Mouse (Mus musculus): ENCODE measurements around the gene Tmem131l. TPM values are rescaled to one million over a fixed set of nuclear protein-coding genes. Genes with fewer than 3 reads are reported as not detected.

Gene Tmem131l
- polyA plus RNA-seq, 1 experiment from 2014 or later = 19.8 TPM

GRCm38 (mm10) chr3:83857621-83858020 is 182.4 kb downstream of the Tmem131l start:
- WGBS = 92% methylated on average over 13 of the region's 13 CpGs

GRCm38 (mm10) chr3:83855643-83856042 is 184.3 kb downstream of the Tmem131l start:
- Histone ChIP-seq H3K27ac (ENCODE audit: low read length) (no peak overlapping the region), H3K27me3 (replicated peaks; ENCODE audit: control insufficient read depth, insufficient read depth, low read length) (no peaks in the 10 kb centered on the region), H3K4me3 (ENCODE audit: low read length) (no peak overlapping the region), H3K4me1 (ENCODE audit: control insufficient read depth, insufficient read depth, low read length) (no peaks in the 10 kb centered on the region), H3K9ac (ENCODE audit: low read depth, low read length) (no peak overlapping the region), H3K9me3 (ENCODE audit: control insufficient read depth, low read length) (no peaks in the 10 kb centered on the region), H3K36me3 (ENCODE audit: control insufficient read depth, insufficient read depth, low read length) (no peaks in the 10 kb centered on the region), H3K4me2 (ENCODE audit: low read depth, low read length) (no peak overlapping the region)
- no peak for ATAC-seq
- 90% methylated on average over 5 of the region's 5 CpGs for WGBS

More at GRCm38 (mm10) chr3:83857621-83858020, 182.4 kb downstream of the Tmem131l start:
- H3K4me1 ChIP-seq (ENCODE audit: control insufficient read depth, insufficient read depth, low read length) = no peaks in the 10 kb centered on the region
- no peaks in the 10 kb centered on the region for H3K27me3 ChIP-seq (replicated peaks; ENCODE audit: control insufficient read depth, insufficient read depth, low read length)
- H3K36me3 ChIP-seq (ENCODE audit: control insufficient read depth, insufficient read depth, low read length) = no peaks in the 10 kb centered on the region
- H3K27ac ChIP-seq (ENCODE audit: low read length) = no peak overlapping the region
- ATAC-seq = no peak
- H3K9me3 ChIP-seq (ENCODE audit: control insufficient read depth, low read length) = no peaks in the 10 kb centered on the region
- no peak overlapping the region for H3K4me3 ChIP-seq (ENCODE audit: low read length)
- no peak overlapping the region for H3K9ac ChIP-seq (ENCODE audit: low read depth, low read length)
- H3K4me2 ChIP-seq (ENCODE audit: low read depth, low read length) = no peak overlapping the region

GRCm38 (mm10) chr3:83849341-83849740 is 190.6 kb downstream of the Tmem131l start:
- H3K36me3 ChIP-seq (ENCODE audit: control insufficient read depth, insufficient read depth, low read length) = no peaks in the 10 kb centered on the region
- H3K9ac ChIP-seq (ENCODE audit: low read depth, low read length) = no peak overlapping the region
- H3K27me3 ChIP-seq (replicated peaks; ENCODE audit: control insufficient read depth, insufficient read depth, low read length) = no peaks in the 10 kb centered on the region
- H3K4me1 ChIP-seq (ENCODE audit: control insufficient read depth, insufficient read depth, low read length) = no peaks in the 10 kb centered on the region
- no peak overlapping the region for H3K4me3 ChIP-seq (ENCODE audit: low read length)
- no peaks in the 10 kb centered on the region for H3K9me3 ChIP-seq (ENCODE audit: control insufficient read depth, low read length)
- H3K4me2 ChIP-seq (ENCODE audit: low read depth, low read length) = no peak overlapping the region
- no peak overlapping the region for H3K27ac ChIP-seq (ENCODE audit: low read length)
- 72% methylated on average over 2 of the region's 2 CpGs for WGBS
- no peak for ATAC-seq

Other genes with a start within 250 kb of the Tmem131l start
- 2.2 TPM in 2 replicates for gene Tlr2, start 198.4 kb downstream of the Tmem131l start, polyA plus RNA-seq (2015; fragmentation: Nextera tagmentation; extraction: Ambion mirVana)
- 8.0 and 9.9 TPM in 2 replicates for gene Mnd1, start 115.6 kb upstream of the Tmem131l start, polyA plus RNA-seq (2015; fragmentation: Nextera tagmentation; extraction: Ambion mirVana)
- 1.2 and 1.4 TPM in 2 replicates for gene Gm6525, start 133.9 kb upstream of the Tmem131l start, polyA plus RNA-seq (2015; fragmentation: Nextera tagmentation; extraction: Ambion mirVana)